Mouse (Mus musculus) limb, embryonic 10.5 days (tissue): ENCODE measurements around the gene Smim27. TPM values are rescaled to one million over a fixed set of nuclear protein-coding genes. Genes with fewer than 3 reads are reported as not detected.

Experiments
- DNase-seq: peaks from one replicate; pipeline ENCODE4 v3.0.0-alpha.2; 2017; ENCODE audit warnings: low spot score
- H3K27ac ChIP-seq: fragments of 300-500 bp; sonication (generic); 2 replicates; pipeline ENCODE4 v1.5.1; 2016; ENCODE audit warnings: mild to moderate bottlenecking
- H3K27me3 ChIP-seq: fragments of 300-500 bp; sonication (generic); 2 replicates; pipeline ENCODE4 v1.6.1; 2016; ENCODE audit warnings: low read depth, mild to moderate bottlenecking; ENCODE audit not compliant: poor library complexity, severe bottlenecking
- H3K36me3 ChIP-seq: fragments of 300-500 bp; sonication (generic); 2 replicates; pipeline ENCODE4 v1.6.1; 2016; ENCODE audit warnings: mild to moderate bottlenecking, moderate library complexity
- H3K4me1 ChIP-seq: fragments of 300-500 bp; sonication (generic); 2 replicates; pipeline ENCODE4 v1.6.1; 2016
- H3K4me3 ChIP-seq: fragments of 300-500 bp; sonication (generic); 2 replicates; pipeline ENCODE4 v1.5.1; 2016; ENCODE audit warnings: mild to moderate bottlenecking, moderate library complexity
- H3K9me3 ChIP-seq: fragments of 300-500 bp; sonication (generic); replicated peaks from 2 replicates; pipeline ENCODE4 v1.6.1; 2016; ENCODE audit warnings: mild to moderate bottlenecking
- WGBS: fragments of 180-500 bp; shearing (Covaris S2); methylation state at CpG from one replicate; pipeline ENCODE4 v1.1.7; 2016; 5-methylcytosine and 5-hydroxymethylcytosine counted together
- polyA plus RNA-seq: library from polyadenylated mRNA; unstranded; fragments of >200 nt; fragmentation: Nextera tagmentation; extraction: Ambion mirVana; gene quantifications from 2 replicates; pipeline ENCODE4 v1.2.1, GENCODE M21; 2016

Gene Smim27
- polyA plus RNA-seq, 1 experiment from 2014 or later: 21.5 TPM

GRCm38 (mm10) chr4:40239409-40240271 is 29.7 kb upstream of the Smim27 start, which contains the start of gene Ddx58:
Ddx58 (minus strand) TSS chr4:40239828.
- Histone ChIP-seq H3K36me3 (no peaks in the 10 kb centered on the region), H3K27ac (peak within 1 kb of the TSS; percentile 70), H3K4me1 (peaks cover 17% of the 10 kb centered on the region), H3K9me3 (no peaks in the 10 kb centered on the region), H3K4me3 (peak within 1 kb of the TSS; percentile 63), H3K27me3 (no peaks in the 10 kb centered on the region)
- DNase-seq: peak; percentile 73
- WGBS: 3% methylated on average over 35 of the region's 35 CpGs

GRCm38 (mm10) chr4:40240272-40240744 is 29.1 kb upstream of the Smim27 start:
- 36% methylated on average over 5 of the region's 5 CpGs for WGBS

GRCm38 (mm10) chr4:40241928-40242327 is 27.5 kb upstream of the Smim27 start:
- no peaks in the 10 kb centered on the region for H3K9me3 ChIP-seq
- H3K4me1 ChIP-seq: peaks cover 17% of the 10 kb centered on the region
- 56% methylated on average over 6 of the region's 6 CpGs for WGBS
- no peak overlapping the region for H3K4me3 ChIP-seq
- H3K36me3 ChIP-seq: no peaks in the 10 kb centered on the region
- H3K27me3 ChIP-seq: no peaks in the 10 kb centered on the region
- H3K27ac ChIP-seq: no peak overlapping the region
- no peak for DNase-seq

More at GRCm38 (mm10) chr4:40240272-40240744, 29.1 kb upstream of the Smim27 start:
- DNase-seq: no peak
- Histone ChIP-seq H3K27ac (0 out of 2 replicates have a peak overlapping the region, but pooled peaks have one; percentile 70), H3K4me3 (peak overlapping the region; percentile 63), H3K4me1 (peaks cover 17% of the 10 kb centered on the region), H3K9me3 (no peaks in the 10 kb centered on the region), H3K36me3 (no peaks in the 10 kb centered on the region), H3K27me3 (no peaks in the 10 kb centered on the region)

- WGBS: 88% methylated on average over 4 of the region's 4 CpGs
- no peaks in the 10 kb centered on the region for H3K27me3 ChIP-seq
- H3K4me1 ChIP-seq: peaks cover 17% of the 10 kb centered on the region
- H3K9me3 ChIP-seq: no peaks in the 10 kb centered on the region
- H3K27ac ChIP-seq: no peak overlapping the region
- H3K4me3 ChIP-seq: no peak overlapping the region
- H3K36me3 ChIP-seq: no peaks in the 10 kb centered on the region
- no peak for DNase-seq
Measured at GRCm38 (mm10) chr4:40243006-40243405, 26.4 kb upstream of the Smim27 start.

GRCm38 (mm10) chr4:40244035-40244434 is 25.3 kb upstream of the Smim27 start:
- Histone ChIP-seq H3K27ac (no peak overlapping the region), H3K4me3 (no peak overlapping the region), H3K36me3 (no peaks in the 10 kb centered on the region), H3K4me1 (peaks cover 10% of the 10 kb centered on the region), H3K9me3 (no peaks in the 10 kb centered on the region), H3K27me3 (no peaks in the 10 kb centered on the region)
- DNase-seq: no peak
- WGBS: 86% methylated on average over 8 of the region's 8 CpGs

GRCm38 (mm10) chr4:40250984-40251383 is 18.4 kb upstream of the Smim27 start:
- 91% methylated on average over 5 of the region's 5 CpGs for WGBS
- Histone ChIP-seq H3K4me3 (no peak overlapping the region), H3K27me3 (no peaks in the 10 kb centered on the region), H3K4me1 (no peaks in the 10 kb centered on the region), H3K27ac (no peak overlapping the region), H3K9me3 (no peaks in the 10 kb centered on the region), H3K36me3 (no peaks in the 10 kb centered on the region)
- no peak for DNase-seq

GRCm38 (mm10) chr4:40253766-40254165 is 15.6 kb upstream of the Smim27 start:
- H3K4me1 ChIP-seq: no peaks in the 10 kb centered on the region
- H3K9me3 ChIP-seq: no peaks in the 10 kb centered on the region
- DNase-seq: no peak
- 88% methylated on average over 2 of the region's 2 CpGs for WGBS
- no peak overlapping the region for H3K4me3 ChIP-seq
- peaks cover 13% of the 10 kb centered on the region for H3K36me3 ChIP-seq
- no peak overlapping the region for H3K27ac ChIP-seq
- H3K27me3 ChIP-seq: no peaks in the 10 kb centered on the region

GRCm38 (mm10) chr4:40254385-40255103 is 14.8 kb upstream of the Smim27 start:
- DNase-seq: no peak
- 84% methylated on average over 8 of the region's 8 CpGs for WGBS
- no peak overlapping the region for H3K27ac ChIP-seq
- H3K36me3 ChIP-seq: peaks cover 21% of the 10 kb centered on the region
- H3K27me3 ChIP-seq: no peaks in the 10 kb centered on the region
- H3K4me3 ChIP-seq: no peak overlapping the region
- no peaks in the 10 kb centered on the region for H3K4me1 ChIP-seq
- H3K9me3 ChIP-seq: no peaks in the 10 kb centered on the region

- no peak overlapping the region for H3K4me3 ChIP-seq
- H3K27me3 ChIP-seq: no peaks in the 10 kb centered on the region
- peaks cover 19% of the 10 kb centered on the region for H3K4me1 ChIP-seq
- H3K9me3 ChIP-seq: no peaks in the 10 kb centered on the region
- no peak for DNase-seq
- H3K27ac ChIP-seq: no peak overlapping the region
- peaks cover 87% of the 10 kb centered on the region for H3K36me3 ChIP-seq
- 81% methylated on average over 1 of the region's 1 CpGs for WGBS
Measured at GRCm38 (mm10) chr4:40264321-40264720, 5.1 kb upstream of the Smim27 start.

- Histone ChIP-seq H3K4me3 (peak overlapping the region; percentile 88), H3K27me3 (no peaks in the 10 kb centered on the region), H3K4me1 (peaks cover 19% of the 10 kb centered on the region), H3K27ac (peak overlapping the region; percentile 97), H3K9me3 (no peaks in the 10 kb centered on the region), H3K36me3 (peaks cover 63% of the 10 kb centered on the region)
- no peak for DNase-seq
- WGBS: 79% methylated on average over 7 of the region's 7 CpGs
Measured at GRCm38 (mm10) chr4:40267681-40268080, 1.7 kb upstream of the Smim27 start.

- Histone ChIP-seq H3K27ac (peak overlapping the region; percentile 97), H3K27me3 (no peaks in the 10 kb centered on the region), H3K9me3 (no peaks in the 10 kb centered on the region), H3K4me1 (peaks cover 19% of the 10 kb centered on the region), H3K36me3 (peaks cover 61% of the 10 kb centered on the region), H3K4me3 (peak overlapping the region; percentile 88)
- WGBS: 1% methylated on average over 50 of the region's 50 CpGs
- peak; percentile 95 for DNase-seq
Measured at GRCm38 (mm10) chr4:40268204-40268813, 1.1 kb upstream of the Smim27 start.

GRCm38 (mm10) chr4:40268835-40269234 is 544 bp upstream of the Smim27 start:
- H3K4me1 ChIP-seq: peaks cover 19% of the 10 kb centered on the region
- H3K27me3 ChIP-seq: no peaks in the 10 kb centered on the region
- H3K4me3 ChIP-seq: peak overlapping the region; percentile 88
- WGBS: under 1% methylated on average over 16 of the region's 16 CpGs
- peaks cover 60% of the 10 kb centered on the region for H3K36me3 ChIP-seq
- no peak for DNase-seq
- peak overlapping the region; percentile 97 for H3K27ac ChIP-seq
- no peaks in the 10 kb centered on the region for H3K9me3 ChIP-seq
